Mouse (Mus musculus): ENCODE data around the gene Reln.

Gene Reln

GRCm38 (mm10) chr5:21983021-21983667, 361.4 kb downstream of the Reln start:
- DNase-seq, result no peak

- DNase-seq, result no peak
These were observed 363.3 kb downstream of the Reln start for GRCm38 (mm10) chr5:21981216-21981615.

- DNase-seq, result no peak
These were observed 364.0 kb downstream of the Reln start for GRCm38 (mm10) chr5:21980544-21980943.

GRCm38 (mm10) chr5:21973266-21974010, 371.1 kb downstream of the Reln start:
- no peak for DNase-seq

GRCm38 (mm10) chr5:21961796-21962195, 382.7 kb downstream of the Reln start:
- no peak for DNase-seq

GRCm38 (mm10) chr5:21960151-21960550, 384.4 kb downstream of the Reln start:
- no peak for DNase-seq

- no peak for DNase-seq
These were observed 386.9 kb downstream of the Reln start for GRCm38 (mm10) chr5:21957586-21957985.

GRCm38 (mm10) chr5:21957061-21957460, 387.4 kb downstream of the Reln start:
- DNase-seq, result no peak

- DNase-seq, result no peak
These were observed 395.0 kb downstream of the Reln start for GRCm38 (mm10) chr5:21949507-21949897.

- no peak for DNase-seq
These were observed 395.6 kb downstream of the Reln start for GRCm38 (mm10) chr5:21948736-21949506.

- DNase-seq, result no peak
These were observed 396.7 kb downstream of the Reln start for GRCm38 (mm10) chr5:21947610-21948381.

- no peak for DNase-seq
These were observed 399.9 kb downstream of the Reln start for GRCm38 (mm10) chr5:21944579-21944978.

GRCm38 (mm10) chr5:21939405-21939804, 405.1 kb downstream of the Reln start:
- DNase-seq, result no peak

- no peak for DNase-seq
These were observed 406.4 kb downstream of the Reln start for GRCm38 (mm10) chr5:21938138-21938537.

- DNase-seq, result no peak
These were observed 407.9 kb downstream of the Reln start for GRCm38 (mm10) chr5:21936627-21937026.

GRCm38 (mm10) chr5:21936096-21936495, 408.4 kb downstream of the Reln start:
- no peak for DNase-seq

GRCm38 (mm10) chr5:21934811-21935396, 409.6 kb downstream of the Reln start:
- no peak for DNase-seq

GRCm38 (mm10) chr5:21934173-21934698, 410.3 kb downstream of the Reln start:
- DNase-seq, result no peak

- DNase-seq, result no peak
These were observed 411.0 kb downstream of the Reln start for GRCm38 (mm10) chr5:21933340-21934075.

- DNase-seq, result no peak
These were observed 413.4 kb downstream of the Reln start for GRCm38 (mm10) chr5:21931151-21931550.

- no peak for DNase-seq
These were observed 424.2 kb downstream of the Reln start for GRCm38 (mm10) chr5:21920310-21920709.

Data from thymus, postnatal 14 days (tissue).